Mouse (Mus musculus) midbrain, postnatal 0 days (tissue): Measurements from ENCODE around the gene Ifi209. TPM values are rescaled to one million over a fixed set of nuclear protein-coding genes. Genes with fewer than 3 reads are reported as not detected.

ENCODE experiments used
- ATAC-seq: fragments of 200-750 bp; cut with Nextera tagmentation; 2 replicates; pipeline ENCODE4 v1.8.0; 2017; ENCODE audit warnings: moderate number of reproducible peaks, mild to moderate bottlenecking, moderate TSS enrichment, moderate library complexity; ENCODE audit not compliant: low FRiP score
- DNase-seq: peaks from one replicate; pipeline ENCODE4 v3.0.0-alpha.2; 2015; ENCODE audit warnings: low spot score
- H3K27ac ChIP-seq: fragments of 300-500 bp; sonication (generic); 2 replicates; pipeline ENCODE4 v1.5.1; 2014; ENCODE audit warnings: low read depth, mild to moderate bottlenecking, low read length, mixed read lengths
- H3K27me3 ChIP-seq: fragments of 300-500 bp; sonication (generic); 2 replicates; pipeline ENCODE4 v1.6.1; 2014; ENCODE audit warnings: low read length, control low read depth, mixed read lengths; ENCODE audit not compliant: insufficient read depth
- H3K36me3 ChIP-seq: fragments of 300-500 bp; sonication (generic); 2 replicates; pipeline ENCODE4 v1.6.1; 2014; ENCODE audit warnings: low read length, control low read depth, mixed read lengths; ENCODE audit not compliant: insufficient read depth
- H3K4me1 ChIP-seq: fragments of 300-500 bp; sonication (generic); 2 replicates; pipeline ENCODE4 v1.6.1; 2014; ENCODE audit warnings: mild to moderate bottlenecking, control low read depth, antibody characterized with exemption, low read length, mixed read lengths; ENCODE audit not compliant: insufficient read depth
- H3K4me2 ChIP-seq: fragments of 300-500 bp; sonication (generic); 2 replicates; pipeline ENCODE4 v1.6.1; 2014; ENCODE audit warnings: low read depth, mild to moderate bottlenecking, low read length, mixed read lengths; ENCODE audit not compliant: poor library complexity, severe bottlenecking
- H3K4me3 ChIP-seq: fragments of 300-500 bp; sonication (generic); 2 replicates; pipeline ENCODE4 v1.5.1; 2014; ENCODE audit warnings: low read depth, mild to moderate bottlenecking, low read length, moderate library complexity
- H3K9ac ChIP-seq: fragments of 300-500 bp; sonication (generic); replicated peaks from 2 replicates; pipeline ENCODE4 v1.6.1; 2014; ENCODE audit warnings: mild to moderate bottlenecking, low read length, moderate library complexity, mixed read lengths; ENCODE audit not compliant: poor library complexity, severe bottlenecking
- H3K9me3 ChIP-seq: fragments of 300-500 bp; sonication (generic); 2 replicates; pipeline ENCODE4 v1.6.1; 2016; ENCODE audit warnings: low read length, control low read depth
- CTCF ChIP-seq: IDR thresholded peaks from 2 replicates; pipeline ENCODE4 v1.5.1; 2016; ENCODE audit warnings: antibody characterized with exemption, mild to moderate bottlenecking
- WGBS: fragments of 180-500 bp; shearing (Covaris S2); extraction: QIAGEN DNeasy Blood & Tissue Kit; methylation state at CpG from one replicate; pipeline ENCODE4 v1.1.7; 2014; 5-methylcytosine and 5-hydroxymethylcytosine counted together
- microRNA-seq: library from miRNA; unstranded; fragments of <30 nt; microRNA quantifications from one replicate; pipeline ENCODE4, GENCODE M21; 2016; ENCODE audit warnings: borderline number of aligned reads
- polyA plus RNA-seq: library from polyadenylated mRNA; unstranded; fragments of >200 nt; fragmentation: Nextera tagmentation; extraction: Ambion mirVana; gene quantifications from 2 replicates; pipeline ENCODE4 v1.2.1, GENCODE M21; 2015
- total RNA-seq: library from RNA; depleted of rRNA; stranded (reverse); fragments of >200 nt; gene quantifications from 2 replicates; pipeline ENCODE4 v1.2.3, GENCODE M21; 2014; rRNA removed

The Ifi209 gene
- total and polyA plus RNA-seq, 2 experiments from 2014 or later = 0.09 to 0.11 TPM

GRCm38 (mm10) chr1:173694270-173694669, 63.6 kb downstream of the Ifi209 start:
- Histone ChIP-seq H3K27me3 (no peaks in the 10 kb centered on the region), H3K4me2 (no peak overlapping the region), H3K9ac (no peak overlapping the region), H3K9me3 (no peaks in the 10 kb centered on the region), H3K4me3 (no peak overlapping the region), H3K36me3 (no peaks in the 10 kb centered on the region), H3K27ac (no peak overlapping the region), H3K4me1 (no peaks in the 10 kb centered on the region)
- WGBS = 92% methylated on average over 1 of the region's 1 CpGs
- DNase-seq (no peak), ATAC-seq (no peak)
- no peak for TF ChIP-seq CTCF

Small RNA genes lying within 50 kb of the gene (microRNA-seq; reads per million reads assigned to microRNA genes)
- not detected for gene Gm44339

Other genes starting within 250 kb of the Ifi209 start
- gene Ifi206, start 139.9 kb upstream of the Ifi209 start, total RNA-seq = 0.11 TPM in 1 of 2 replicates, not detected in the other
- not detected in 2 replicates for gene Ifi206, start 139.9 kb upstream of the Ifi209 start, polyA plus RNA-seq
- not detected in 2 replicates for gene Ifi214, start 95.0 kb upstream of the Ifi209 start, total RNA-seq
- gene Ifi214, start 95.0 kb upstream of the Ifi209 start, polyA plus RNA-seq = not detected in 2 replicates
- 0.22 TPM in 1 of 2 replicates, not detected in the other for gene Ifi213, start 31.6 kb upstream of the Ifi209 start, total RNA-seq
- gene Ifi213, start 31.6 kb upstream of the Ifi209 start, polyA plus RNA-seq = not detected in 2 replicates
- not detected in 2 replicates for gene Ifi208, start 42.8 kb downstream of the Ifi209 start, total RNA-seq
- not detected in 2 replicates for gene Ifi208, start 42.8 kb downstream of the Ifi209 start, polyA plus RNA-seq
- gene Ifi207, start 110.8 kb downstream of the Ifi209 start, total RNA-seq = 0.60 and 0.71 TPM in 2 replicates
- gene Ifi207, start 110.8 kb downstream of the Ifi209 start, polyA plus RNA-seq = 0.27 and 0.57 TPM in 2 replicates
- gene Ifi204, start 136.0 kb downstream of the Ifi209 start, total RNA-seq = 0.19 and 0.55 TPM in 2 replicates
- gene Ifi204, start 136.0 kb downstream of the Ifi209 start, polyA plus RNA-seq = 1.1 TPM in 2 replicates